Mouse (Mus musculus): ENCODE measurements around the gene Rnf19b. TPM values are rescaled to one million over a fixed set of nuclear protein-coding genes. Genes with fewer than 3 reads are reported as not detected.
A peak's percentile ranks its signal among the peaks of the same experiment; 100 is the strongest.

Gene Rnf19b
- polyA plus RNA-seq, 1 experiment: 51.1 TPM

DNA sequence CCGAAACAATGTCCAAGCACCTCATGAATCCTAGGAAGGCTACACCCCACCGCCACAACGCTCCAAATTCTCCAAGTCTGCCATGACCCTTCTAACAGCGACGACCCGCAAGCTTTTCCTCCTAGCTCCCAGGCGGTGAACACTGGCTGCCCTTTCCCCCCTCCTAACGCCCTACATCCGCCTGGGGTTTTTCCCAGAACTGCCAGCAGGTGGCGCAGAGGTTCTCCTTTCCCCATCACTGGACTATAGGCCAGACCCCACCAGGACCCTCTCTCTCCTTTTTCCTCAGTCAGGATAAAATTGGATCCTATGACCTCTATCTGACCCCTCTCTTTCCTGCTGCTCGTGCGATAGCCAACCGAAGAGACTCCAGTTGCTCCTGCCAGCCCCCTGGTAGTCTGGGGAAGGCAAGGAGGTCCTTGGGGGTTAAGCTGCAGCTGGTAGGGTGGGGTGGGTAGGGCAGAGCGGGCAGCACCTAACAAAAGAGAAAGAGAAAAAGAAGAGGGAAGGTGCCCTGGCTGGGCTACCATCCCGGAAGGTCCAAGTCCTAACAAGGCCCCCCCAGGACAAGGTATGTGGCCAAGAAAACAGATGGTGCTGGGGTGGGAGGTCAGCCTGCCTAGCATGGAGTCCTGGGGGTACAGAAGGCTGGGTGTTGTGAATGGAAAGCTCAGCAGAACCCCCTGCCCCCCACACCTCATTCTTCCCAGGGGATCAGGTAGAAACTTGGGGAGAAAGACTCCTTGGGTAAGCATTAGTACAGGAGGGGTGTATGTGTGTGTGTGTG is 76.9 kb downstream of the Rnf19b start:
- peaks cover 2% of the 10 kb centered on the region; the same call in 1 of the 2 replicates for H3K4me1 ChIP-seq (ENCODE audit: control insufficient read depth, insufficient read depth, low read length)
- 6% methylated on average over 15 of the region's 15 CpGs for WGBS
- DNase-seq: peak; percentile 77
- H3K4me3 ChIP-seq (replicated peaks; ENCODE audit: extremely low read depth, low read depth, low read length): no peak overlapping the region
- no peak for TF ChIP-seq POLR2A (IDR thresholded peaks at IDR 0.05; ENCODE audit: borderline replicate concordance, extremely low read depth, low read depth, low read length)
- peak; percentile 80 for TF ChIP-seq CTCF (IDR thresholded peaks at IDR 0.05; ENCODE audit: insufficient read depth, low read length)

Other genes starting within 250 kb of the Rnf19b start
- 18.6 and 19.7 TPM in 2 replicates for gene Trim62, start 174.7 kb upstream of the Rnf19b start, polyA plus RNA-seq (2012; rRNA removed)
- gene Azin2, start 95.8 kb upstream of the Rnf19b start, polyA plus RNA-seq (2012; rRNA removed): 46.2 and 49.4 TPM in 2 replicates
- gene Ak2, start 66.3 kb upstream of the Rnf19b start, polyA plus RNA-seq (2012; rRNA removed): 22.6 and 24.2 TPM in 2 replicates
- gene Tmem54, start 47.3 kb downstream of the Rnf19b start, polyA plus RNA-seq (2012; rRNA removed): 5.8 and 39.0 TPM in 2 replicates
- 0.23 TPM in 1 of 2 replicates, not detected in the other for gene Hpca, start 63.8 kb downstream of the Rnf19b start, polyA plus RNA-seq (2012; rRNA removed)
- 4.5 and 5.5 TPM in 2 replicates for gene Fndc5, start 78.7 kb downstream of the Rnf19b start, polyA plus RNA-seq (2012; rRNA removed)
- gene S100pbp, start 131.5 kb downstream of the Rnf19b start, polyA plus RNA-seq (2012; rRNA removed): 8.5 and 10.5 TPM in 2 replicates
- 9.0 and 15.4 TPM in 2 replicates for gene Yars, start 131.5 kb downstream of the Rnf19b start, polyA plus RNA-seq (2012; rRNA removed)
- 47.1 and 50.1 TPM in 2 replicates for gene C77080, start 203.1 kb downstream of the Rnf19b start, polyA plus RNA-seq (2012; rRNA removed)
- gene Sync, start 229.3 kb downstream of the Rnf19b start, polyA plus RNA-seq (2012; rRNA removed): 2.8 TPM in 2 replicates